ENCODE assay signal across 9 mouse cellular contexts in genomic region chr12:57281155-57282114, GRCm38 (mm10). TPM values are rescaled to one million over a fixed set of nuclear protein-coding genes. Genes with fewer than 3 reads are reported as not detected.
DNase-seq lines count a peak whose midpoint lies in the region; ATAC-seq and TF ChIP-seq lines count a peak whose summit lies in the region.
"Had no signal": no experiment of that assay in that cellular context is flagged by ENCODE, and none has a peak within 500 bp of the region (broad histone marks: within the 10 kb centered on the region; RNA-seq: fewer than 3 reads in every experiment).

No protein-coding gene starts in this region.

- no peak for ATAC-seq in embryonic facial prominence, embryonic 11.5 days (replicated peaks; ENCODE audit: insufficient number of reproducible peaks, low FRiP score, low TSS enrichment, low read depth)
- no peak for ATAC-seq in lung, embryonic 14.5 days (ENCODE audit: insufficient read depth)

- no peak overlapping the region for H3K9ac ChIP-seq in embryonic facial prominence, embryonic 11.5 days (replicated peaks; ENCODE audit: low read length)
- no peak overlapping the region for H3K9ac ChIP-seq in lung, embryonic 14.5 days

- no peak overlapping the region for H3K4me2 ChIP-seq in embryonic facial prominence, embryonic 11.5 days (ENCODE audit: low read depth, low read length)
- no peak overlapping the region for H3K4me2 ChIP-seq in lung, embryonic 14.5 days

- DNase-seq in embryonic facial prominence, embryonic 11.5 days (ENCODE audit: low spot score), result peak; percentile 73
- no peak for DNase-seq in embryonic facial prominence, embryonic 10.5 days (ENCODE audit: low spot score)
- peak; percentile 85 for DNase-seq in lung, embryonic 14.5 days
- no peak for DNase-seq in lung, adult 2 months
- DNase-seq in embryo, embryonic 11.5 days (ENCODE audit: low read depth, low spot score), result peak; percentile 39
- peak; percentile 29 to 46 for DNase-seq in left cerebral cortex, postnatal 25 days (ENCODE audit: low spot score in 2 of 2)
- peak; percentile 50 for DNase-seq in splenic B cell, adult 2 months (ENCODE audit: low read depth, low spot score)
- DNase-seq in right cerebral cortex, postnatal 25 days, result no peak

- H3K9me3 ChIP-seq in embryonic facial prominence, embryonic 11.5 days (replicated peaks; ENCODE audit: control insufficient read depth, low read length), result no peaks in the 10 kb centered on the region
- no peaks in the 10 kb centered on the region for H3K9me3 ChIP-seq in embryonic facial prominence, embryonic 10.5 days
- H3K9me3 ChIP-seq in lung, embryonic 14.5 days (ENCODE audit: low read depth, low read length), result no peaks in the 10 kb centered on the region

- TF ChIP-seq CTCF in lung, embryonic 14.5 days (IDR thresholded peaks at IDR 0.05; ENCODE audit: low read depth), result peak; percentile 68
- no peak for TF ChIP-seq CTCF in lung, adult 2 months (IDR thresholded peaks at IDR 0.05; ENCODE audit: insufficient read depth, low read length)

- no peaks in the 10 kb centered on the region for H3K36me3 ChIP-seq in embryonic facial prominence, embryonic 11.5 days (replicated peaks; ENCODE audit: control insufficient read depth, insufficient read depth, low read depth, low read length)
- H3K36me3 ChIP-seq in embryonic facial prominence, embryonic 10.5 days (replicated peaks), result no peaks in the 10 kb centered on the region
- no peaks in the 10 kb centered on the region for H3K36me3 ChIP-seq in lung, embryonic 14.5 days (ENCODE audit: insufficient read depth)
- H3K36me3 ChIP-seq in splenic B cell, adult 2 months (ENCODE audit: control insufficient read depth, insufficient read depth, low read length, poor library complexity, severe bottlenecking), result no peaks in the 10 kb centered on the region

- no peaks in the 10 kb centered on the region for H3K27me3 ChIP-seq in embryonic facial prominence, embryonic 11.5 days (ENCODE audit: control insufficient read depth, insufficient read depth, low read length)
- no peaks in the 10 kb centered on the region for H3K27me3 ChIP-seq in embryonic facial prominence, embryonic 10.5 days (replicated peaks; ENCODE audit: low read depth, poor library complexity, severe bottlenecking)
- no peaks in the 10 kb centered on the region for H3K27me3 ChIP-seq in lung, embryonic 14.5 days (ENCODE audit: insufficient read depth, low read length)
- H3K27me3 ChIP-seq in splenic B cell, adult 2 months (ENCODE audit: control insufficient read depth, insufficient read depth, low read length, poor library complexity, severe bottlenecking), result no peaks in the 10 kb centered on the region

- intact Hi-C loops in left cerebral cortex, postnatal 25 days (cut with DNase I), result loop anchor here (1.0 to 10.0 kb wide), 3 partner anchors 266 to 1663 kb away; partner anchors contain the start of gene Foxa1

- H3K4me1 ChIP-seq in embryonic facial prominence, embryonic 11.5 days (ENCODE audit: control insufficient read depth, insufficient read depth, low read length), result no peaks in the 10 kb centered on the region
- no peaks in the 10 kb centered on the region for H3K4me1 ChIP-seq in embryonic facial prominence, embryonic 10.5 days
- H3K4me1 ChIP-seq in lung, embryonic 14.5 days (ENCODE audit: insufficient read depth), result no peaks in the 10 kb centered on the region
- H3K4me1 ChIP-seq in lung, adult 2 months (ENCODE audit: control insufficient read depth, insufficient read depth, low read length), result no peaks in the 10 kb centered on the region

- H3K4me3 ChIP-seq in embryonic facial prominence, embryonic 11.5 days (ENCODE audit: low read depth, low read length), result no peak overlapping the region
- H3K4me3 ChIP-seq in embryonic facial prominence, embryonic 10.5 days, result no peak overlapping the region
- H3K4me3 ChIP-seq in lung, embryonic 14.5 days (ENCODE audit: low read depth, low read length), result no peak overlapping the region
- no peak overlapping the region for H3K4me3 ChIP-seq in lung, adult 2 months (replicated peaks; ENCODE audit: extremely low read depth, low read depth, low read length)
- H3K4me3 ChIP-seq: myocyte had no signal

- no peak for TF ChIP-seq POLR2A in lung, adult 2 months (IDR thresholded peaks at IDR 0.05; ENCODE audit: borderline replicate concordance, extremely low read depth, low read depth, low read length)

- no peak overlapping the region for H3K27ac ChIP-seq in embryonic facial prominence, embryonic 11.5 days (replicated peaks; ENCODE audit: low read depth, low read length)
- H3K27ac ChIP-seq in embryonic facial prominence, embryonic 10.5 days (replicated peaks), result no peak overlapping the region
- H3K27ac ChIP-seq in lung, embryonic 14.5 days (ENCODE audit: low read depth), result no peak overlapping the region

- WGBS in embryonic facial prominence, embryonic 11.5 days, result 47% methylated on average over 3 of the region's 3 CpGs
- 53% methylated on average over 3 of the region's 3 CpGs for WGBS in embryonic facial prominence, embryonic 10.5 days
- WGBS in lung, embryonic 14.5 days, result 42% methylated on average over 3 of the region's 3 CpGs
- 52% methylated on average over 3 of the region's 3 CpGs for WGBS in lung, adult 2 months

RNA-seq across cellular contexts. Expression of gene Mipol1, which starts 51.2 kb away (rescaled TPM):
- 9.1 and 12.3 TPM in 2 replicates for polyA plus RNA-seq in embryonic facial prominence, embryonic 11.5 days (2014; fragmentation: Nextera tagmentation; extraction: Ambion mirVana)
- polyA plus RNA-seq in embryonic facial prominence, embryonic 10.5 days (2016; fragmentation: Nextera tagmentation; extraction: Ambion mirVana), result 9.9 and 10.2 TPM in 2 replicates
- polyA plus RNA-seq in lung, embryonic 14.5 days (2014; fragmentation: Nextera tagmentation; extraction: Ambion mirVana), result 9.5 and 10.7 TPM in 2 replicates
- polyA plus RNA-seq in lung, adult 2 months (2012; rRNA removed), result 1.6 and 1.9 TPM in 2 replicates
- 1 to 10 TPM; 5.2 to 5.5 TPM for total RNA-seq in left cerebral cortex, postnatal 25 days (2021)

RNA-seq across cellular contexts. Expression of gene Prps1l3, which starts 51.2 kb away (rescaled TPM):
- 99.1 and 101 TPM in 2 replicates for polyA plus RNA-seq in embryonic facial prominence, embryonic 11.5 days (2014; fragmentation: Nextera tagmentation; extraction: Ambion mirVana)
- polyA plus RNA-seq in embryonic facial prominence, embryonic 10.5 days (2016; fragmentation: Nextera tagmentation; extraction: Ambion mirVana), result 92.8 and 93.1 TPM in 2 replicates
- polyA plus RNA-seq in lung, embryonic 14.5 days (2014; fragmentation: Nextera tagmentation; extraction: Ambion mirVana), result 87.5 and 94.3 TPM in 2 replicates
- 10.4 and 11.1 TPM in 2 replicates for polyA plus RNA-seq in lung, adult 2 months (2012; rRNA removed)
- 10 to 100 TPM; 13.8 to 14.3 TPM for total RNA-seq in left cerebral cortex, postnatal 25 days (2021)

Comparison
In these comparisons a context has a peak if more than half of its experiments do, and no peak if none do; other contexts are left out.
1. DNase-seq: peak in embryonic facial prominence, embryonic 11.5 days (single experiment), lung, embryonic 14.5 days (single experiment), embryo, embryonic 11.5 days (single experiment), left cerebral cortex, postnatal 25 days (2 of 2) and splenic B cell, adult 2 months (single experiment); none in embryonic facial prominence, embryonic 10.5 days (single experiment), lung, adult 2 months (single experiment) and right cerebral cortex, postnatal 25 days (single experiment).